Mouse (Mus musculus) retina, adult 2 months (tissue): ENCODE data around the gene Olfr523.
A peak's percentile ranks its signal among the peaks of the same experiment; 100 is the strongest.

Source experiments
- DNase-seq: peaks from one replicate; pipeline ENCODE4 v3.0.0-alpha.2; 2012; ENCODE audit warnings: low read depth, low spot score

Olfr523 gene

GRCm38 (mm10) chr7:140180692-140181091 lies 7.7 kb downstream of the Olfr523 start:
- DNase-seq: no peak

- DNase-seq: no peak
Measured at GRCm38 (mm10) chr7:140184206-140184605, 11.2 kb downstream of the Olfr523 start.

GRCm38 (mm10) chr7:140186646-140187620 lies 13.9 kb downstream of the Olfr523 start:
- no peak for DNase-seq

GRCm38 (mm10) chr7:140187721-140188390 lies 14.8 kb downstream of the Olfr523 start:
- DNase-seq: no peak

- DNase-seq: peak; percentile 30
Measured at GRCm38 (mm10) chr7:140188391-140189328, 15.6 kb downstream of the Olfr523 start.

- no peak for DNase-seq
Measured at GRCm38 (mm10) chr7:140190435-140190834, 17.4 kb downstream of the Olfr523 start.

GRCm38 (mm10) chr7:140192445-140192844 lies 19.4 kb downstream of the Olfr523 start:
- DNase-seq: no peak

- DNase-seq: no peak
Measured at GRCm38 (mm10) chr7:140192851-140193250, 19.8 kb downstream of the Olfr523 start.

- DNase-seq: no peak
Measured at GRCm38 (mm10) chr7:140194031-140194430, 21.0 kb downstream of the Olfr523 start.

GRCm38 (mm10) chr7:140196002-140196401 lies 23.0 kb downstream of the Olfr523 start:
- DNase-seq: no peak

GRCm38 (mm10) chr7:140201090-140201489 lies 28.1 kb downstream of the Olfr523 start:
- no peak for DNase-seq

GRCm38 (mm10) chr7:140205864-140206263 lies 32.8 kb downstream of the Olfr523 start, which contains the start of gene Olfr524:
Gene Olfr524, minus strand, starts transcription at chr7:140205964.
- no peak for DNase-seq

- DNase-seq: no peak
Measured at GRCm38 (mm10) chr7:140206904-140207303, 33.9 kb downstream of the Olfr523 start.

- DNase-seq: no peak
Measured at GRCm38 (mm10) chr7:140208153-140208552, 35.1 kb downstream of the Olfr523 start.

GRCm38 (mm10) chr7:140208677-140209076 lies 35.7 kb downstream of the Olfr523 start:
- DNase-seq: no peak

- no peak for DNase-seq
Measured at GRCm38 (mm10) chr7:140213841-140214240, 40.8 kb downstream of the Olfr523 start.

- no peak for DNase-seq
Measured at GRCm38 (mm10) chr7:140217967-140218366, 45.0 kb downstream of the Olfr523 start, which contains the start of gene Cd163l1. Gene Cd163l1, plus strand, starts transcription at chr7:140218267.

- no peak for DNase-seq
Measured at GRCm38 (mm10) chr7:140219268-140219667, 46.3 kb downstream of the Olfr523 start.

GRCm38 (mm10) chr7:140220375-140220774 lies 47.4 kb downstream of the Olfr523 start:
- no peak for DNase-seq

GRCm38 (mm10) chr7:140224209-140224608 lies 51.2 kb downstream of the Olfr523 start:
- DNase-seq: no peak
